Mouse (Mus musculus): Measurements from ENCODE around the gene Rgmb. TPM values are rescaled to one million over a fixed set of nuclear protein-coding genes. Genes with fewer than 3 reads are reported as not detected.

Gene Rgmb
- polyA plus RNA-seq, 1 experiment = 3.4 TPM

- no peak overlapping the region for H3K4me3 ChIP-seq (ENCODE audit: control insufficient read depth, low read depth, low read length)
- TF ChIP-seq CTCF (IDR thresholded peaks at IDR 0.05; ENCODE audit: control insufficient read depth, insufficient read depth, insufficient replicate concordance, low read depth, low read length) = no peak
- no peaks in the 10 kb centered on the region for H3K27me3 ChIP-seq (ENCODE audit: control insufficient read depth, insufficient read depth, low read length)
- H3K27ac ChIP-seq (ENCODE audit: control insufficient read depth, insufficient read depth, low read depth, low read length) = no peak overlapping the region
- H3K4me1 ChIP-seq (ENCODE audit: control insufficient read depth, insufficient read depth, low read length) = no peaks in the 10 kb centered on the region
- H3K36me3 ChIP-seq (ENCODE audit: control insufficient read depth, insufficient read depth, low read length) = no peaks in the 10 kb centered on the region
Measured at GRCm38 (mm10) chr17:15841425-15841824, 10.6 kb upstream of the Rgmb start.

GRCm38 (mm10) chr17:15832398-15832797 lies 1.6 kb upstream of the Rgmb start:
- H3K4me1 ChIP-seq (ENCODE audit: control insufficient read depth, insufficient read depth, low read length) = peaks cover 15% of the 10 kb centered on the region
- H3K36me3 ChIP-seq (ENCODE audit: control insufficient read depth, insufficient read depth, low read length) = no peaks in the 10 kb centered on the region
- peaks cover 4% of the 10 kb centered on the region for H3K27me3 ChIP-seq (ENCODE audit: control insufficient read depth, insufficient read depth, low read length)
- no peak overlapping the region for H3K4me3 ChIP-seq (ENCODE audit: control insufficient read depth, low read depth, low read length)
- no peak overlapping the region for H3K27ac ChIP-seq (ENCODE audit: control insufficient read depth, insufficient read depth, low read depth, low read length)
- TF ChIP-seq POLR2A (IDR thresholded peaks at IDR 0.05; ENCODE audit: control insufficient read depth, low read depth, low read length) = no peak
- no peak for TF ChIP-seq CTCF (IDR thresholded peaks at IDR 0.05; ENCODE audit: control insufficient read depth, insufficient read depth, insufficient replicate concordance, low read depth, low read length)

- Histone ChIP-seq H3K27me3 (ENCODE audit: control insufficient read depth, insufficient read depth, low read length) (peaks cover 4% of the 10 kb centered on the region), H3K36me3 (ENCODE audit: control insufficient read depth, insufficient read depth, low read length) (no peaks in the 10 kb centered on the region), H3K4me1 (ENCODE audit: control insufficient read depth, insufficient read depth, low read length) (peaks cover 17% of the 10 kb centered on the region), H3K4me3 (ENCODE audit: control insufficient read depth, low read depth, low read length) (no peak overlapping the region), H3K27ac (ENCODE audit: control insufficient read depth, insufficient read depth, low read depth, low read length) (no peak overlapping the region)
- TF ChIP-seq CTCF (IDR thresholded peaks at IDR 0.05; ENCODE audit: control insufficient read depth, insufficient read depth, insufficient replicate concordance, low read depth, low read length) (no peak), POLR2A (IDR thresholded peaks at IDR 0.05; ENCODE audit: control insufficient read depth, low read depth, low read length) (no peak)
Measured at GRCm38 (mm10) chr17:15831810-15832209, 971 bp upstream of the Rgmb start.

- no peak overlapping the region for H3K27ac ChIP-seq (ENCODE audit: control insufficient read depth, insufficient read depth, low read depth, low read length)
- H3K4me1 ChIP-seq (ENCODE audit: control insufficient read depth, insufficient read depth, low read length) = peaks cover 19% of the 10 kb centered on the region
- no peaks in the 10 kb centered on the region for H3K36me3 ChIP-seq (ENCODE audit: control insufficient read depth, insufficient read depth, low read length)
- peak overlapping the region; percentile 75 for H3K4me3 ChIP-seq (ENCODE audit: control insufficient read depth, low read depth, low read length)
- peaks cover 4% of the 10 kb centered on the region for H3K27me3 ChIP-seq (ENCODE audit: control insufficient read depth, insufficient read depth, low read length)
- TF ChIP-seq POLR2A (IDR thresholded peaks at IDR 0.05; ENCODE audit: control insufficient read depth, low read depth, low read length) = no peak
- TF ChIP-seq CTCF (IDR thresholded peaks at IDR 0.05; ENCODE audit: control insufficient read depth, insufficient read depth, insufficient replicate concordance, low read depth, low read length) = no peak
Measured at GRCm38 (mm10) chr17:15830171-15830765, 571 bp downstream of the Rgmb start.

- Histone ChIP-seq H3K27me3 (ENCODE audit: control insufficient read depth, insufficient read depth, low read length) (peaks cover 4% of the 10 kb centered on the region), H3K36me3 (ENCODE audit: control insufficient read depth, insufficient read depth, low read length) (no peaks in the 10 kb centered on the region), H3K4me3 (ENCODE audit: control insufficient read depth, low read depth, low read length) (peak overlapping the region; percentile 75), H3K27ac (ENCODE audit: control insufficient read depth, insufficient read depth, low read depth, low read length) (no peak overlapping the region), H3K4me1 (ENCODE audit: control insufficient read depth, insufficient read depth, low read length) (peaks cover 20% of the 10 kb centered on the region)
- TF ChIP-seq POLR2A (IDR thresholded peaks at IDR 0.05; ENCODE audit: control insufficient read depth, low read depth, low read length) = no peak
- TF ChIP-seq CTCF (IDR thresholded peaks at IDR 0.05; ENCODE audit: control insufficient read depth, insufficient read depth, insufficient replicate concordance, low read depth, low read length) = no peak
Measured at GRCm38 (mm10) chr17:15829198-15830170, 1.4 kb downstream of the Rgmb start.

- TF ChIP-seq CTCF (IDR thresholded peaks at IDR 0.05; ENCODE audit: control insufficient read depth, insufficient read depth, insufficient replicate concordance, low read depth, low read length) (no peak), POLR2A (IDR thresholded peaks at IDR 0.05; ENCODE audit: control insufficient read depth, low read depth, low read length) (no peak)
- H3K4me1 ChIP-seq (ENCODE audit: control insufficient read depth, insufficient read depth, low read length) = peaks cover 23% of the 10 kb centered on the region
- H3K27me3 ChIP-seq (ENCODE audit: control insufficient read depth, insufficient read depth, low read length) = peaks cover 4% of the 10 kb centered on the region
- H3K36me3 ChIP-seq (ENCODE audit: control insufficient read depth, insufficient read depth, low read length) = no peaks in the 10 kb centered on the region
- H3K27ac ChIP-seq (ENCODE audit: control insufficient read depth, insufficient read depth, low read depth, low read length) = no peak overlapping the region
- no peak overlapping the region for H3K4me3 ChIP-seq (ENCODE audit: control insufficient read depth, low read depth, low read length)
Measured at GRCm38 (mm10) chr17:15828131-15828917, 2.5 kb downstream of the Rgmb start.

GRCm38 (mm10) chr17:15826928-15827327 lies 3.9 kb downstream of the Rgmb start:
- H3K27ac ChIP-seq (ENCODE audit: control insufficient read depth, insufficient read depth, low read depth, low read length) = peak overlapping the region; percentile 44; the same call in 1 of the 2 replicates
- H3K4me3 ChIP-seq (ENCODE audit: control insufficient read depth, low read depth, low read length) = peak overlapping the region; percentile 77
- peaks cover 4% of the 10 kb centered on the region for H3K27me3 ChIP-seq (ENCODE audit: control insufficient read depth, insufficient read depth, low read length)
- TF ChIP-seq POLR2A (IDR thresholded peaks at IDR 0.05; ENCODE audit: control insufficient read depth, low read depth, low read length) (no peak), CTCF (IDR thresholded peaks at IDR 0.05; ENCODE audit: control insufficient read depth, insufficient read depth, insufficient replicate concordance, low read depth, low read length) (no peak)
- H3K4me1 ChIP-seq (ENCODE audit: control insufficient read depth, insufficient read depth, low read length) = peaks cover 23% of the 10 kb centered on the region
- no peaks in the 10 kb centered on the region for H3K36me3 ChIP-seq (ENCODE audit: control insufficient read depth, insufficient read depth, low read length)

Data from testis, adult 2 months (tissue).